Mouse (Mus musculus) adrenal gland, postnatal 25 days (tissue): ENCODE results near the gene Clip1. TPM values are rescaled to one million over a fixed set of nuclear protein-coding genes. Genes with fewer than 3 reads are reported as not detected.
A peak's percentile ranks its signal among the peaks of the same experiment; 100 is the strongest.

Experiments used
- DNase-seq: peaks from one replicate; pipeline ENCODE4 v3.0.0; 2021; ENCODE audit warnings: mixed read lengths
- total RNA-seq: library from RNA; stranded (reverse); gene quantifications from 2 replicates; pipeline ENCODE4 v1.2.3, GENCODE M21; 2021

The Clip1 gene
- total RNA-seq, 1 experiment from 2014 or later, result 87.4 TPM

DNA sequence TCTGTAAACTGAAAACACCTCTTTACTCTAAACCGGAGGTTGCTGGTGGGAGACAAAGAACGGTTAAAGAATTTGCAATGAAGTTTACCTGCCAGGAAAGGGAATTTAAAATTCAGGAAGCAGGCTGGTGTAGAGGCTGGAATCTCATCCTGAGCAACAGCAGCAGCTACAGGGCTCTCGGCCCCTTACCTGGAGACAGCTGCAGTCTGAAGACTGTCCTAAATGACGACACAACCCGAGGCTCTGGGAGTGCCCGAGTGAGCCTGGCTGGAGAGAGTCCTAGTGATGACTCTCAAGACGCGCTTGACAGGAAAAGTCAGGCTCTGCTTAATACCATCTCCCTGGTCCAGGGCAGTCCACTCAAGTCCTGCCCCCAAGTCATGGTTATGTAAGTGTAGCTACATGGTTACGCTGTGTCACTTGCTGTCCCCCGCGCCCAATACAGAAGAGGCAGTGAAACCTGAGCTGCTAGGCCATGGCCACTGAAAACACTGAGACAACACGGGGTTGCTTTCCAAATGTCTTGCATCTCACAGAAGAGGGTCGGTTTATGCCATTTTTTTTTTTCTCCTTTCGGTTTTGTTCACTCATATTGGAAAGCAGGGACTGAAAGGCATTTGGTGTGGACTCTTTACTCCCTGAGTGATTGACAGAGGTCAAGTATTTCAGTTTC, 13.5 kb downstream of the Clip1 start:
- DNase-seq, result peak; percentile 31

DNA sequence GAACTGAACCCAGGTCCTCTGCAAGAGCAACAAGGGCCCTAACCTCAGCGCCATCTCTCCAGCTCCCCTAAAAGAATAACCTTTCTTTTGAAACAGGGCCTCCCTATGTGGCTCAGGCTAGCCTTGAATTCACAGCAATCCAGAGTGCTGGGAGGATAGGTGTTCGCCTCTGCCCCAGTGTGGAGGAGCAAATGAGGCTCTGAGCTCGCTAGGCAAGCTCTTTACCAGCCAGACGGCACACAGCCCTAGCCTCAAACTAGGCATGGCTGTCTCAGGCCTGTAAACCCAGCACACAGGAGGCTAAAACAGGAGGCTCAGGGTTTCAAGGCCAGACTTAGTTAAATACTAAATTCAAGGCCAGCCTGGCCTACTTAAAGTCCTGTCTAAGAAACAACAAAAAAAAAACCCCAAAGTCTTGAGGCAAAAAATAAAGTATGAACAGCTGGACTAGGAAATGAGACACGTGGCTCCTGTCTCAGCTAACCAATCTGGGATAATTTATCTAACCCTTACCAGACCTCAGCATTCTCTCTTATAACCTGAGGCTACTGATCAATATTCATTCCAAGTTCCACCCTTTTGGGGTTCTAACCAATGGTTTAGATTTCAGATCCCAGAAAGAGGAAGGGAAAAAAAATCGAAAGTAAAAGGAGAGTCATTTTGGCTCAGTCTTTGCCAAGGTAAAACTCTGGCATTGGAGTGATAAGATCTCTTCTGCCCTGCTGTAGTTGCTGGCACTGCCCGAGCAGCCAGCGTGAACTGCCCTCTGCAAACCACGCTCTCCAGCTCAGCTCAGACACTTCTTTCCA, 14.2 kb downstream of the Clip1 start:
- peak; percentile 24 for DNase-seq

DNA sequence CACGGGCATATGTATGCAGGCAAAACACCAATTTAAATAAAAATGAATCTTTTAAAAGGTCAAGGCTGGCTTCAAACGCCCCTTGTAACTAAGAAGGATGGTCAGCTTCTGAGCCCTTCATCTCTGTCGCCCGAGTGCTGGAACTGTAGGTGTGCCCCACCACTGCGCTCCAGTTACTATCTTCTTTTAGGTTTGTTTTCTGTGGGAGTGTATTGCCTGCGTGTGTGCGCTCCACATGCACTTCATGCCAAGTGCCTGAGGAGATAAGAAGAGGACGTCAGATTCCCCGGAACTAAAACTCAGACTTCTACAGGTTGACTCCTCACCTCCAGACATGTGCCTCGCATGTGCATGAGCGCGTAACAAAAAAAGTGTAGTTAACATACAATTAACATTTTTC, 16.5 kb downstream of the Clip1 start:
- no peak for DNase-seq

DNA sequence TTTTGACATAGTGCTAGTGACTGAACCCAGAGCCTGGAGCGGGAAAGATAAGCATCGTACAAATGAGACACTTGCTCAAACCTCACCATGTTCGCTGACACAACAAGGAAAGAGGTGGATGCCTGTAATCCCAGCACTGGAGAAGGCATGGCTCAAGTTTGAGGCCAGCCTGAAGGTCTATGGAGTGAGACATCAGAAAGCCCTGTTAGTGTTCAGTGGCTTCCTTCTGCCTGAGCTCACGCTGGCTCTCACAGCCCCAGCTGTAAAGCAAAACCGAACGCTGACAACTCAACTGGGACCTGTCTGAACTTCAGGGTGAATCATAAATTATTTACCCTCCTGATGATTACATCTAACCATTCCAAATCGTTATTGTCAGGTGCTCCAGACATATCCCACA, 18.5 kb downstream of the Clip1 start:
- no peak for DNase-seq

DNA sequence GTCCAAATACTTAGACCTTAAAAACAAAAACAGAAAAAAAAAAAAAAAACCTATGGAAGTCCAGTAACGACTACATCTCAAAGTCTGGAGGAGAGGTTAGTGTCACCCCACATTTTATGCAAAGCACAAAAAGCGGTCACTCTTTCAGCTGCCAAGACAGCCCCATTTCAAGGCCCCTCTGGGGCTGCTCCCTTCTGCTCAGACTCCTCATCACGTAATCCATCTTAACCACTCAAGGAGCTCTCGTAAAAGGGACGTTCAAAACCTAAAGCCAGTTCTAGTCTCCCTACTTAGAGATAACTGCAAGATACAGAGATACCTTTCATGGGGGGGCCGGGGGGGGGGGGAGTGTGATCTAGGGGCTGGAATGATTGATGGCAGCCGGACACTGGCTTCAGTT, 20.1 kb downstream of the Clip1 start:
- DNase-seq, result no peak

DNA sequence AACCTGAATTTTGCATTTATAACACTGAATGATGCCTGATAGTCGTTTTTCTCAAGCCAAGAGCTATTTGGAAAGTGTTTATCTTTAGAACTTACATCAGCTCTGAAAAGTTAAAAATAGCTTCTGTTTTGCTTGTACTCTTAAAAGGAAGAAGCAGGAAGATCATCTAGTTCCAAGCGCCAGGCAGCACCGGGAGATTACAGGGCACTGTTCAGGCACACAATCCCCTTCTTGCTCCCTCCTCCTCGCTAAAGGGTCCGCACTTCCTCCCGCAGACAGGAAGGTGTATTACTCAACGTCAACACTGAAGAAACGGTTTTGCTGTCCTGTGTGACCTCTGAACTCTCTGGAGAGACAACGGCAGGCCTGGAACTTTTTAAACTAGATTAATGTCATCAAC, 22.4 kb downstream of the Clip1 start:
- no peak for DNase-seq

DNA sequence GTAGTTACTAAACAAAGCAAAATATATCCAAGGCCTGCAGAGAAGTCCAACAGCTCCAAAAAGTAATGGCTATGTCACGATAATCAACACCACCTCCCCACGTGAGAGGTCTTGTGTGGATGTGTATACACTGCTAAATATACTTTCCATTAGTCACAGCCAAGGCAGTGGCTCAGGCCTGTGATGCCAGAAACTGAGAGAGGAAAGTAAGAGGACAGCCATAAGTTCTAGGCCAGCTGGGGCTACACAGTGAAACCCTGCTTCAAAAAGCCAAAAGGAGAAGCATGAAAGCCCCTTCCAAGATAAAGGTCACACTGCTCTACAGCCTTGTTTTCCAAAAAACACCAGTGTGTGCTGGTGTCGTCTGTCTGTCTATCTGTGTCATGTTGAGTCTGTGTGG, 22.8 kb downstream of the Clip1 start:
- no peak for DNase-seq

DNA sequence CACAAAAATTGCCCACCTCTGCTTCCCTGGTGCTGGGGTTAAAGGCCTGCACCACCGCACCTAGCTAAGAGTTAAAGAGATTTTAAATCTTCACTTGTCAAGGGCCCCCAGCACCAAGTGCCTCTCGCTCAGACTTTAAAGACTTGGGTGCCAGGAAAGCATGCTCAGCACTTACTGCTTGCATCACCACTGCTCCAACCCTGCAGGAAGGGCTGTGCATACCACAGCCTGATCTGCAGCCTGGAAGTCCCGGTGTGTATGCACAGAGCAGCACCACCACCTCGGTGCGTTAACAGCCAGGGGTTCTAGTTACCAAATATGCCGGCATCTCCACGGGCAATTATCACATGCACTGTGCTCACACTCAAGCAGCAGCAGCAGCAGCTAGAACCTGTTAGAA, 26.8 kb downstream of the Clip1 start:
- DNase-seq, result no peak

DNA sequence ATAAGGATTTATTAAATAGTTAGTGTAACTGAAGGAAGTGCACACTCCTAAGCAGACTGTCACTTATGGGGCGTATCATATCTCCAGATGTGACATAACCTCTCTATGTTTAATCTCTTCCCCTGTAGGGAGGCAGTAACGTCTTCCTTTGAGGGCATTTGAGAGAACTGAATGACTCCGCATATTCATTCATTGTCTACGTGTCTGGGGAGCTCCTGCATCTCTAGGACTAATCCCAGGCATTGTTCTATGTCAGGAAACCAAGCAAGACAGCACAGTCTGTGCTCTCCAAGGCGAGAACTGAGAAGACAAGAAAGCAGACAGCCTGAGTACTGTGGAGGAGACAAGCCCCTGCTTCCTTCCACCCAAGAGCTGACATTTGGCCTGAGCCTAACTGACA, 29.5 kb downstream of the Clip1 start:
- DNase-seq, result no peak

DNA sequence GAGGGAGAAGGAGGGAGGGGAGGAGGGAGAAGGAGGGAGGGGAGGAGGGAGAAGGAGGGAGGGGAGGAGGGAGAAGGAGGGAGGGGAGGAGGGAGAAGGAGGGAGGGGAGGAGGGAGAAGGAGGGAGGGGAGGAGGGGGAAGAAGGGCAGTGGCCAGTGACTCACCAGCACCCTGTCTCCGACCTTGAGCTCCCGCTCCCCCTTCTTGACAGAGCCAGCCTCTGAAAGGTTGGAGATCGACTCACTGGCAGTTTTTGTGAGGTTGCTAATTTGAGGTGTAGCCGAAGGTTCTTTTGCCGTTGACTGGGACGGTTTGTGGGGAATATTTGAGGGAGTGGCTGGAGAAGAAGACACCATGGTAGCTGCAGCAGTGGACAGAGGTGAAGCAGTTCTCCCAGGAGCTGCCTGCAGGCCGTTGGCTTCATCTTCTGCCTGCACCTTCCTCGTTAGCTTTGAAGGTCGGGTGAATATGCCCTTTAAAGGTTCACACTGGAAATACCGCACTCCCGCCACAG, 31.1 kb downstream of the Clip1 start:
- peak; percentile 49 for DNase-seq

DNA sequence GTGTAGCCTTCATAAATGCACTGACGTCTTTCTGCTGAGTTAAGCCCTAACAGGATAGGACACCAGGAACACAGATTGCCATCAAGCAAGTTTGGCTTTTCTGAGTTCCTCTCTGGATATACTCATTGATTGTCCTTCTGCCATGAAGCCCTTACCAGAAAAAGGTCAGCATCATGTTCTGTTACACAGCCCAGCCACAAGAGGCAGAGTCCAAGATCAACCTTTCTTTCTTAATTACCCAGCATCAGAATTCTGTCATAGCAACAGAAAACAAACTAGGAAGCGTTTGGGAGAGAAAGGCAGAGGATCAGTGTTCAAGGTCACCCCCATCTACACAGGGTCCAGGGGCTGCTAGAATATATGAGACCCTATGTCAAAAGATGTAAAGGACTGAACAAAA, 33.6 kb downstream of the Clip1 start:
- DNase-seq, result no peak

DNA sequence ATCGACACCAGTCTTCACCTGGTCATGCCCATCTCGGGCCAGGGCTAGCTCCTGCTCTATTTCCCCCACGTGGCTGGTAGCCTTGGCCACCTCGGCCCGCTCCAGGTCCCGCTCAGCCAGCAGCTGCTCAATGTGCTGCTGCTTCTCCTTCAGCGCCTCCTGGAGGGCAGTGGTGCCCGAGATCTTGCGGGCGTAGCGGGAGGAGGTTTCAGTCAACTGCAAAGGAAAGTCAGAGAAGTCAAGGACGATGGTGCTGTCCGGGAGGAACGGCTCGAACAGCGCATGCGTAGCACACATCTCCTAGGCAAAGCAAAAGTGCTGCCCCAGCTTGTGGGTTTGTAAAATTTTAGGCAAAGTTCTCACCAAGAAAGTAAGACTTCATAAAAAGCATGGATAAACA, 42.0 kb downstream of the Clip1 start:
- peak; percentile 58 for DNase-seq

DNA sequence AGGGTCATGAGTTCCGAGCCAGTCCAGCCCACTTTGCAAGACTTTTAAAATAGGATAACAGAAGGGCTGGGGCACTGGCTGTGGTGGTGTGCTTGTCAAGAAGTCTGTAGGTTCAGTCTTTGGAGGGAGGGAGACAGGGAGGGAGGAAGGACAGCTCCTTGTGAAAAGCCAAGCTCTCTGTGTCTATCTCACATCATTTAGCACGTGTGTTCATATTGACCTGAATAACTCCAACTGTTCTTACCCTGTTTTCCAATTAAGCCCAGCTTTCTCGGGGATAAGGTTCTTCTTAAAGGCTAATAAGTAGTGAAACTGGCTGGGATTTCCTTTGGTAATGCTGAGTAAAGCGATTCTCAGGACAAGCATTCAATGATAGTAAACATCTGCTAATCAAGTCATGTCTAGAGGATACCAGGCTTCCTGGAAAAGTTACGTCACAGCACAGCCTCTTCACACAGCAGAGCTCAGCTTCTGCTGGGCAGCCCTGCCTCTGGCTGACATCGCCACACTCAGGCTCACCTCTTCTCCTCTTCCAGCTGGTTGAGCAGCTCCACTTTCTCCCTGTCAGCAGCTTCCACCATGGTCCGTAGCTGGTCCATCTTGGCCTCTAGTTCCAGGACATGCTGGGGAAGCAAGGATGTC, 43.0 kb downstream of the Clip1 start:
- no peak for DNase-seq

DNA sequence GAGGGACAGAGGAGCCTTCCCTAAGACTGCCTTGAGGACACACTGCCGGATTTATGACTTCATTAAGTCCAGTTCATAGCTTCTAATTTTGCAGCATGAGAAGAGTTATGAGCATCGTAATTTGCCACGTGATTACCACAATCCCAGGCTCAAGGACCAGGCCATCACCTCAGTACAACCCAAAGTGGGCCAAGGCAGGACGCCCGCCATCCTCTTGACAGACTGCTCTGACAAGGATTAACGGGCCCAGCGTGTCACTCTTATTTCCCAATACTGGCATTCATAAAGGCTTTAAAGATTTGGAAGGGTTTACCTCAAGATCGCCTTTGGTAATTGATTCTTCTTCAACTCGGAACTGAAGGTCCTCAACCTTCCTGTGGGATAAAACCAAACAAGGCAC, 44.2 kb downstream of the Clip1 start:
- peak; percentile 12 for DNase-seq

DNA sequence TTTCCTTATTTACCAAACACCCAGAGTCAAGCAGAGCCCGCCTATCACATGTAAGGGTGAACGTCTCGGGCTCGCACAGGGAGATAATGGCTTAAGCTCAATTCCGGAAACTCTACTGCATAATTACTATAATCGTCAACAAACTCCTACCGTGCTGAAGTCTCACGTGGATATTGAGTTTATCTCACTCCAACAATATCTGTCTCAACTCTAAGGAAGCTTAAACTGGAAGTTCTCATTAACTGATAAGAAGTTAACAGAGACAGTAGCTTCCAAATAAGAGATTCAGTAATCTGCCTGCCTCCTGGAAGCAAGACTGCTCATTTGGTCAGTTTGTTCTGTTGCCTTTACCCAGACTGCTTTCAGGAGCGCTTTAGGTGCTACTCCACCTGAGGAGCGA, 53.2 kb downstream of the Clip1 start:
- DNase-seq, result no peak

DNA sequence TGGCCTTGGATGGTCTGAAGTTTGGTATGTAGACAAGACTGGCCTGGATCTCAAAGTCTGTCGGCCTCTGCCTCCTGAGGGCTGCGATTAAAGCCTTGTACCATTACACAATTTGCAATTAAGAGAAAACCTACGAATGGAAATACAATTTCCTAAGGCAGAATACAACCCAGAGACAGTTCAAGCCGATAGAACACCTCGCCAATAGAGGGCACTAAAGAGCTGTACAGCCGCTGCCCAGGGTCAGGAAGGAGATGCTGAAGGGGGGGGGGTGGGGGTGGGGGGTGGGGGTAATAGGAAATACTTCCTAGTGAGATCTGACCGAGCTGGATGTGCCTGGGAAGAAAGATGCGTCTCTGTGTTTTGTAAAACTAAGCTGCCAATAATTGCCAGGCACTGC, 57.8 kb downstream of the Clip1 start:
- DNase-seq, result peak; percentile 61

DNA sequence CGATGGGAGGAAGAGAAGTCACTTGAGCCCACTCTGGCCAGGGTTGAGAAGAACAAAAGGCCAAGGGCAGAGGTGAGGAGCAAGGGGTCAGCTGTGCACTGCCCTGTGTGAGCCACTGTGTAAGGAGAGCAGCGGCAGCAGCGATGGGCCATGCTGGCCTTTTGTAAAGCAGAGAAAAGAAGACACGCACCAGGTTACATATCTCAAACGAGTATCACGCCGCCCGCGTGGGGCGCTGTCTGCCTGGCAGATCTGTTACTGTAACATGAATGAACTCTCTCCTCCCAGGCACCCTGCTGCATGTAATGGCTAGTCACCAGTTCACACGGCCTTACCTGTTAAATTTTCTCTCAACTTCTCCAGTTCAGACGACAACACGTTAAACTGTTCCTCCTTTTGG, 62.0 kb downstream of the Clip1 start:
- no peak for DNase-seq

DNA sequence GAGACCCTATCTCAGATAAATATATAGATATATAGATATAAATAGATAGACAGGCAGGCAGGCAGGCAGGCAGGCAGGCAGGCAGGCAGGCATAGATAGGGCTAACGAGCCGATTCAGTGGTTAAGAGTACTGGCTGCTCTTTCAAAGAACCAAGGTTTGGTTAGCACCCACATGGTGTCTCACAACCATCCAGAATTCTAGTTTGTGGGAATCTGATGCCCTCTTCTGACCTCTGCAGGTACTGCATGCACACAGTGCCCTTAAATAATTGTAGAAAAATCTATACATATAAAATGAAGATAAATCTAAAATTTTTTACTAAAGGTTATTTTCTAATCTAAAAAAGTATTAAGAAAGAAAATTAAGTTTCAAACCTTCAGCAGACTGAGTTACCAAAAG, 65.9 kb downstream of the Clip1 start:
- no peak for DNase-seq

DNA sequence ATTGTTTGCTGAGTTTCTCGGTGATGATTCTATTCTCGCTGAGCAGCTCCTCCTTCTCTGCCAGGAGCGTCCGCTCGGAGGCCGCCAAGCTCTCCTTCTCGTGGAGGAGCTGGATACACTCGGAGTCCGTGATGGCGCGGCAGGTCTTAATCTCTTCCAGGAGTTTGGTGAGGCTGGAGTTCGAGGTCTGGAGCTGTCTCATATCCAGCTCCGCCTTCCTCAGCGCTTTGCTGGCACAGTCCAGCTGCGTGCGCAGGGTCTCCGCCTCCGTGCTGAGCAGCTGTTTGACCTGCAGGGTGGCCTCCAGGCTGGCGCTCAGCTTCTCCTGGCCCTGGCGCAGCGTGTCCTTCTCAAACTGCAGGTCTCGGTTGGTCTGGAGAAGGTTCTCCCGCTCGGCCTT, 70.2 kb downstream of the Clip1 start:
- no peak for DNase-seq

DNA sequence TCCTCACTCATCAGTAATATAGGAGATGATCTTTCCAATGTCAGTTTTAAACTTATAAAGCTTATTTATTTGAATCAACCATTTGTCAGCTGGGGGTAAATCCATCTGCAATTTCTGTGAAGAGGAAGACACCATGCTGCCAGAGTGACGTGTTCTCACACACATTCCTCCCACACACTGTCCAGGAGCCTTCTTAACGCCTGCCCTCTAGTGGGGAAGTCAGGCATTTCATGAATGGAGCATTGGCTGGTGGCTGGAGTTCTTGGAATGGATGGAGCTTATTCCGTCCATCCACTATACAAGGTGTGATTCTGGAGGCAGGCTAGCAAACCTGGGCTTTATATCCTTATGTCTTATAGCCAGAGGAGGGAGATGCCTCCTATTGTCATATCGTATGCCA, 74.6 kb downstream of the Clip1 start:
- DNase-seq, result peak; percentile 69

DNA sequence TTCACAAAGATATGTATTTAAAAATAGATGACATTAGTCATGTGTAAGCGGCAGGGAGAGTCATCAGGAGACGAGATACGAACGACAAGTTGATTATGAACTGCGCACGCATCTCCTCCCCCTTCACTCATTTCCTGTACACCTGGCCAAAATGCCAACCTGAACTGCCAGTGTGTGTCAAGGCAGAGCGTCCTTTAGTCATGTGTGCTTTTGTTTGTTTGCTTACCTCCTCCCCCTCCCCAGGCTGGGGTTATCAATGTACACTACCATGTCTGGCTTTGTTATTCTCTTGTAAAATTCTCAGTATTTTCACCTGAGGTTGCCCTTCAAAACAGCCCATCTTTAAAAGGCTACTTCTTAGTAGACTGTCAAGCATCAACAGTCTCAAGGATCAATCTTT, 75.0 kb downstream of the Clip1 start:
- no peak for DNase-seq

DNA sequence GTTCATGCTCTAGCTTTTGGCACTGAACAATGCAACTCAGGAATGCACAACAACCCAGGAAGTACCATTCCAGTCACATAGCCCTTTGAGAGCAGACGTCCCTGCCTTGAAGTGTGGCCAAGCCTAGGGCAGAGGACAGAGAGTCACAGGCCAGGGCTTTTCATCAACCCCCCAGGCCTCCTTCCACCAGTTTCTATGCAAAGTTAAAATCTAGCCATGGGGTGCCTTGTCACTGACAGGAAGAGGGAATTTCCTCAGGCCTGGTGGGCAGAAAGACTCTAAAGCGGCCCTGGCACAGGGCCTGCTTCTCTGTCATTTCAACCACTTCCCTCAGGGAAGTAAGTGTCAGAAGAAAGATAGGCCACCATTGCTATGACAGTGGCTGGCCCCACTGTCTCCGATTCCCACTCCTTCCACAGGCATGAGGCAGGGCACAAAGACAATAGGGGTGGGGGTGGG, 77.2 kb downstream of the Clip1 start:
- DNase-seq, result no peak

DNA sequence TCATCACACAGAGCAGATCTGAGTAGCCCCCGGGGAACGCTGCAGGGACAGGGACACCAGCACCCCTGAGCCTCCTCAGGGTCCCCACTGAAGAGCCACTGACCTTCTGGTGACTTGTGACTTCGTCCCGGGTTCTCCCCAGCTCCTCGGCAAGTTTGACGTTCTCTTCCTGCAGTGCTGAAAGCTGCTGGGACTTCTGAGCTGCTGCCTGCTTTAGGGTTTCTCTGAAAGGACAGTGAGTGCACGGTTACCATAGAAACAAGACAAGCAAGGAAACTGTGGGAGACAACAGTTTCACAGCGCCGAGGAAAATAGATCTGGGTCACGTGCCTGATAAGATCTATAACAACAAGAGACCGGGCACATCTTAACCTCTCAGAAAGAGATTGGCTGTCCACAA, 80.9 kb downstream of the Clip1 start:
- no peak for DNase-seq
